Mouse (Mus musculus): ENCODE data around the gene Mrps26. TPM values are rescaled to one million over a fixed set of nuclear protein-coding genes. Genes with fewer than 3 reads are reported as not detected.

Gene Mrps26
- polyA plus RNA-seq, 1 experiment from 2014 or later = 78.6 TPM

DNA sequence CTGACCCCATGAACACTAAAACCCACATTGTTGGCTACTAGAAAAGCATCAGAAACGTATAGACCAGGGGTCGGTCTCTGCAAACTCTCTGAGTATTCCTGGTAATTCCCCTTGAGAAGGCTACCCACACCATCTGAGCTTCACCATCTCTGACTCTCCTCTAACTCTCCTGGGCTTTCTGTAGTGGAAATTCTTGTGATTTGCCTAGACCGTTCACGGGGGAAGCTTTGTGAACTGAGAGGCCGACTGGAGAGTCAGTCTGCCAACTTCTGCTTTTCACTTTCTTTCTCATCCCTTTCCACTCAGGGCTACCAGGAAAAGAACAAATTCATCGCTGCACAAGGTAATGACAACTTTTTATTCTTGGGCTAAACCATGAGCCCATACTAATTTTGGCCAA is 28.5 kb upstream of the Mrps26 start:
- ATAC-seq (ENCODE audit: low FRiP score) (no peak), DNase-seq (ENCODE audit: low spot score, missing footprints) (no peak)
- Histone ChIP-seq H3K9me3 (ENCODE audit: control insufficient read depth, low read length) (no peaks in the 10 kb centered on the region), H3K4me3 (ENCODE audit: low read depth, low read length) (no peak overlapping the region), H3K27ac (ENCODE audit: low read depth, low read length) (no peak overlapping the region), H3K27me3 (ENCODE audit: control insufficient read depth, insufficient read depth, low read length) (no peaks in the 10 kb centered on the region), H3K9ac (ENCODE audit: low read length) (no peak overlapping the region), H3K36me3 (ENCODE audit: control insufficient read depth, insufficient read depth, low read length) (peaks cover 7% of the 10 kb centered on the region), H3K4me1 (ENCODE audit: control insufficient read depth, insufficient read depth, low read length) (no peaks in the 10 kb centered on the region), H3K4me2 (no peak overlapping the region)
- WGBS = 93% methylated on average over 6 of the region's 6 CpGs

- H3K4me1 ChIP-seq (ENCODE audit: control insufficient read depth, insufficient read depth, low read length) = no peaks in the 10 kb centered on the region
- no peak overlapping the region for H3K4me2 ChIP-seq
- DNase-seq (ENCODE audit: low spot score, missing footprints) (no peak), ATAC-seq (ENCODE audit: low FRiP score) (no peak)
- H3K9ac ChIP-seq (ENCODE audit: low read length) = no peak overlapping the region
- no peaks in the 10 kb centered on the region for H3K9me3 ChIP-seq (ENCODE audit: control insufficient read depth, low read length)
- no peaks in the 10 kb centered on the region for H3K27me3 ChIP-seq (ENCODE audit: control insufficient read depth, insufficient read depth, low read length)
- H3K36me3 ChIP-seq (ENCODE audit: control insufficient read depth, insufficient read depth, low read length) = peaks cover 7% of the 10 kb centered on the region
- 86% methylated on average over 3 of the region's 3 CpGs for WGBS
- H3K4me3 ChIP-seq (ENCODE audit: low read depth, low read length) = no peak overlapping the region
- H3K27ac ChIP-seq (ENCODE audit: low read depth, low read length) = no peak overlapping the region
Measured at GRCm38 (mm10) chr2:130536890-130537289, 26.7 kb upstream of the Mrps26 start.

DNA sequence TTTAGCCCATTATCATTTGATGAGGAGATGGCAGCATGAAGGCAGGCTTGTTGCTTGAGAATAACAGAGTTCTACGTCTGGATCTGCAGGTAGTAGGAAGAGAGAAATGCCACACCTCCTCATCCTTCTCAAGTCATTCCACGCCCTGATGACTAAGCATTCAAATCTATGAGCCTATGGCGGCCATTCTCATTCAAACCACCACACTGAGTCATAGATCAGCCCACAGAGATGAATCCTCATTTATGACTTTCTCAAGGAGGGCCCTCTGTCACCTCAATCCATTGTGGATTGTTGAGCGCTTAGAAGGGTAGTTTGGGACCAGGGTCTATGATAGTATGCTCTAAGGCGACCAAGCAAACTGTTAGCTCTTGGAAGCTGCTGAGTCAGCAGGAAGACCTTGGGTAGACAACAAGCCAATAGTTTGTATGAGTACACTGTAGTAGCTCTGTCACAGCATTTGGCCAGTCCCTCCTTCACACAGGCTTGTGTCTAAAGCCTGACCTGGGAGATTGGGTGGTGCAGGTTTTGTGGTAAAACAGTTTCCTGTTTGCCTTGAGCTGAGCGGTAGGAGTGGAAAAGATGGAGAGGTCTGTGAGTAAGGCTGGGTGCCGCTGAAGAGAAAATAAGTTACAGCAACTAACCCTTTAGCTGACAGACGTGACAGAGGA is 24.5 kb upstream of the Mrps26 start:
- H3K4me1 ChIP-seq (ENCODE audit: control insufficient read depth, insufficient read depth, low read length) = no peaks in the 10 kb centered on the region
- H3K36me3 ChIP-seq (ENCODE audit: control insufficient read depth, insufficient read depth, low read length) = peaks cover 4% of the 10 kb centered on the region

GRCm38 (mm10) chr2:130540266-130540665 is 23.3 kb upstream of the Mrps26 start:
- H3K4me3 ChIP-seq (ENCODE audit: low read depth, low read length) = no peak overlapping the region
- no peak for ATAC-seq (ENCODE audit: low FRiP score)
- no peaks in the 10 kb centered on the region for H3K9me3 ChIP-seq (ENCODE audit: control insufficient read depth, low read length)
- 89% methylated on average over 9 of the region's 9 CpGs for WGBS
- peaks cover 12% of the 10 kb centered on the region for H3K36me3 ChIP-seq (ENCODE audit: control insufficient read depth, insufficient read depth, low read length)
- H3K27ac ChIP-seq (ENCODE audit: low read depth, low read length) = no peak overlapping the region
- no peaks in the 10 kb centered on the region for H3K4me1 ChIP-seq (ENCODE audit: control insufficient read depth, insufficient read depth, low read length)
- no peaks in the 10 kb centered on the region for H3K27me3 ChIP-seq (ENCODE audit: control insufficient read depth, insufficient read depth, low read length)
- no peak overlapping the region for H3K9ac ChIP-seq (ENCODE audit: low read length)
- no peak for DNase-seq (ENCODE audit: low spot score, missing footprints)
- H3K4me2 ChIP-seq = no peak overlapping the region

More for the DNA sequence above, 24.5 kb upstream of the Mrps26 start:
- H3K27me3 ChIP-seq (ENCODE audit: control insufficient read depth, insufficient read depth, low read length) = no peaks in the 10 kb centered on the region
- no peak for DNase-seq (ENCODE audit: low spot score, missing footprints)
- H3K27ac ChIP-seq (ENCODE audit: low read depth, low read length) = no peak overlapping the region
- no peak for ATAC-seq (ENCODE audit: low FRiP score)
- no peaks in the 10 kb centered on the region for H3K9me3 ChIP-seq (ENCODE audit: control insufficient read depth, low read length)
- H3K4me2 ChIP-seq = no peak overlapping the region
- 94% methylated on average over 8 of the region's 8 CpGs for WGBS
- H3K9ac ChIP-seq (ENCODE audit: low read length) = no peak overlapping the region
- no peak overlapping the region for H3K4me3 ChIP-seq (ENCODE audit: low read depth, low read length)

GRCm38 (mm10) chr2:130546957-130547356 is 16.6 kb upstream of the Mrps26 start:
- ATAC-seq (ENCODE audit: low FRiP score) = no peak
- H3K27me3 ChIP-seq (ENCODE audit: control insufficient read depth, insufficient read depth, low read length) = no peaks in the 10 kb centered on the region
- H3K4me1 ChIP-seq (ENCODE audit: control insufficient read depth, insufficient read depth, low read length) = no peaks in the 10 kb centered on the region
- no peak overlapping the region for H3K4me2 ChIP-seq
- H3K9ac ChIP-seq (ENCODE audit: low read length) = no peak overlapping the region
- 92% methylated on average over 8 of the region's 8 CpGs for WGBS
- no peak for DNase-seq (ENCODE audit: low spot score, missing footprints)
- no peak overlapping the region for H3K27ac ChIP-seq (ENCODE audit: low read depth, low read length)
- peaks cover 15% of the 10 kb centered on the region for H3K36me3 ChIP-seq (ENCODE audit: control insufficient read depth, insufficient read depth, low read length)
- no peak overlapping the region for H3K4me3 ChIP-seq (ENCODE audit: low read depth, low read length)
- H3K9me3 ChIP-seq (ENCODE audit: control insufficient read depth, low read length) = no peaks in the 10 kb centered on the region

- Histone ChIP-seq H3K36me3 (ENCODE audit: control insufficient read depth, insufficient read depth, low read length) (peaks cover under 1% of the 10 kb centered on the region; the same call in 1 of the 2 replicates), H3K4me3 (ENCODE audit: low read depth, low read length) (no peak overlapping the region), H3K27me3 (ENCODE audit: control insufficient read depth, insufficient read depth, low read length) (no peaks in the 10 kb centered on the region), H3K4me2 (no peak overlapping the region), H3K4me1 (ENCODE audit: control insufficient read depth, insufficient read depth, low read length) (no peaks in the 10 kb centered on the region), H3K9ac (ENCODE audit: low read length) (no peak overlapping the region), H3K27ac (ENCODE audit: low read depth, low read length) (no peak overlapping the region), H3K9me3 (ENCODE audit: control insufficient read depth, low read length) (no peaks in the 10 kb centered on the region)
- DNase-seq (ENCODE audit: low spot score, missing footprints) (peak; percentile 53), ATAC-seq (ENCODE audit: low FRiP score) (no peak)
- 89% methylated on average over 7 of the region's 7 CpGs for WGBS
Measured at GRCm38 (mm10) chr2:130554841-130555240, 8.7 kb upstream of the Mrps26 start.

- Histone ChIP-seq H3K4me2 (no peak overlapping the region), H3K27ac (ENCODE audit: low read depth, low read length) (no peak overlapping the region), H3K36me3 (ENCODE audit: control insufficient read depth, insufficient read depth, low read length) (no peaks in the 10 kb centered on the region; the same call in 1 of the 2 replicates), H3K9ac (ENCODE audit: low read length) (no peak overlapping the region), H3K4me1 (ENCODE audit: control insufficient read depth, insufficient read depth, low read length) (no peaks in the 10 kb centered on the region), H3K9me3 (ENCODE audit: control insufficient read depth, low read length) (no peaks in the 10 kb centered on the region), H3K27me3 (ENCODE audit: control insufficient read depth, insufficient read depth, low read length) (no peaks in the 10 kb centered on the region), H3K4me3 (ENCODE audit: low read depth, low read length) (no peak overlapping the region)
- WGBS = 86% methylated on average over 1 of the region's 1 CpGs
- DNase-seq (ENCODE audit: low spot score, missing footprints) (peak; percentile 72), ATAC-seq (ENCODE audit: low FRiP score) (no peak)
Measured at GRCm38 (mm10) chr2:130556292-130556691, 7.2 kb upstream of the Mrps26 start.

DNA sequence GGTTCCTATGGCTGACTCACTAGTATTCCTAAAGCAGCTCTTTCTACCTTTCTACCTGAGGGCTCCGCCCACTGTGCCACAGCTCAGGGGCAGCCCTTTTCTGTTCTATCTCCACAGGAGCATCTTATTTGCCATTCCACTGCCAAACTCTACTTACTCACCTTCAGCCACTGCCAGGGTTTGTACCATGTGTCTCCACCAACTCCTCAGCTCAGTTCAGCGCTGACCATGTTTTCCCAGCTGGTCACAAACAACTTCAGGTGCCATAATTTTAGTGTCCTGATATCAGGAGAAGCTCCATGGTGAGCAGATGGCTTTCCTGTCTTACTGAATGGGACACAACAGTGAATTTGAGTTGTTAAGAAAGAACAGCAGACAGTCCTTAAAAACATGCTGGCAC is 6.1 kb upstream of the Mrps26 start:
- no peak overlapping the region for H3K9ac ChIP-seq (ENCODE audit: low read length)
- H3K27me3 ChIP-seq (ENCODE audit: control insufficient read depth, insufficient read depth, low read length) = no peaks in the 10 kb centered on the region
- ATAC-seq (ENCODE audit: low FRiP score) (no peak), DNase-seq (ENCODE audit: low spot score, missing footprints) (no peak)
- H3K4me2 ChIP-seq = no peak overlapping the region
- no peaks in the 10 kb centered on the region for H3K9me3 ChIP-seq (ENCODE audit: control insufficient read depth, low read length)
- H3K27ac ChIP-seq (ENCODE audit: low read depth, low read length) = no peak overlapping the region
- 91% methylated on average over 2 of the region's 2 CpGs for WGBS
- H3K4me3 ChIP-seq (ENCODE audit: low read depth, low read length) = no peak overlapping the region
- no peaks in the 10 kb centered on the region; the same call in 1 of the 2 replicates for H3K36me3 ChIP-seq (ENCODE audit: control insufficient read depth, insufficient read depth, low read length)
- H3K4me1 ChIP-seq (ENCODE audit: control insufficient read depth, insufficient read depth, low read length) = no peaks in the 10 kb centered on the region

GRCm38 (mm10) chr2:130558015-130558414 is 5.5 kb upstream of the Mrps26 start:
- no peak overlapping the region for H3K4me2 ChIP-seq
- no peaks in the 10 kb centered on the region; the same call in 1 of the 2 replicates for H3K36me3 ChIP-seq (ENCODE audit: control insufficient read depth, insufficient read depth, low read length)
- H3K4me1 ChIP-seq (ENCODE audit: control insufficient read depth, insufficient read depth, low read length) = no peaks in the 10 kb centered on the region
- H3K27ac ChIP-seq (ENCODE audit: low read depth, low read length) = no peak overlapping the region
- WGBS = 68% methylated on average over 2 of the region's 2 CpGs
- DNase-seq (ENCODE audit: low spot score, missing footprints) (no peak), ATAC-seq (ENCODE audit: low FRiP score) (no peak)
- H3K9ac ChIP-seq (ENCODE audit: low read length) = no peak overlapping the region
- no peaks in the 10 kb centered on the region for H3K9me3 ChIP-seq (ENCODE audit: control insufficient read depth, low read length)
- no peaks in the 10 kb centered on the region for H3K27me3 ChIP-seq (ENCODE audit: control insufficient read depth, insufficient read depth, low read length)
- no peak overlapping the region for H3K4me3 ChIP-seq (ENCODE audit: low read depth, low read length)
